8 mouse cellular contexts compared by ENCODE assay signal in the genomic region with DNA sequence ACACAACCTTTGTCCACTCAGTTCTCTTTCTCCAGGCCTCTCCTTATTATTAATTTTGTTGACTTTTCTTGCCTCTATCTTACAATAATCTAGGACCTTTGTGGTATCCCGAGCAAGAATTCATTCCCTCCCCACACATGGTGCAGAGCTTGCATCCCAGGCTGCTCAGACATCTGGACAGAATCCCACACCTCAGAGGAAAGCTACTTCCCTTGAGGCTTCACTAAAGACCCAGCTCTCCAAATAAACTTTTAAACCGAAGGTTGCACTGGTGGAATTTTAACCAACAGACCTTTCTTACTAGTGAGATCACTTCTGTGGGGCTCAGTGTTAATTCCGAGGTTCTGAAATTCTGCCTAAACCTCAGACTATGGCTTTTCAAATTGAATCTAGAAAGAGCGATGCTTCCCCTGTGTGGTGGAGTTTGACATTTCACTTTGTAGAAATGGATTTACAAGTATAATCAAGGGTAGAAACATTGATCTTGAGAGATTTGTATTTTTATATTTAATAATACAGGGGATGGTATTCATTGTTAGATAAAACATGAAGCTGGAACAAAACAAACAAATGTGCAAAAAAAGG.
DNase-seq lines count a peak whose midpoint lies in the region; ATAC-seq and TF ChIP-seq lines count a peak whose summit lies in the region.

No protein-coding gene starts in this region.

- H3K4me1 ChIP-seq in lung, embryonic 14.5 days (ENCODE audit: insufficient read depth), result no peaks in the 10 kb centered on the region
- no peaks in the 10 kb centered on the region for H3K4me1 ChIP-seq in lung, adult 2 months (ENCODE audit: control insufficient read depth, insufficient read depth, low read length)

- H3K9me3 ChIP-seq in lung, embryonic 14.5 days (ENCODE audit: low read depth, low read length), result no peaks in the 10 kb centered on the region

- H3K9ac ChIP-seq in lung, embryonic 14.5 days, result no peak overlapping the region

- peak; percentile 50 for TF ChIP-seq CTCF in gastrocnemius, adult 2 months (IDR thresholded peaks at IDR 0.05)
- peak; percentile 52 for TF ChIP-seq CTCF in lung, embryonic 14.5 days (IDR thresholded peaks at IDR 0.05; ENCODE audit: low read depth)
- TF ChIP-seq CTCF in lung, adult 2 months (IDR thresholded peaks at IDR 0.05; ENCODE audit: insufficient read depth, low read length), result no peak
- 0 out of 2 replicates have a peak, but pooled peaks have one; percentile 5 for TF ChIP-seq CTCF in brain, embryonic 14.5 days (IDR thresholded peaks at IDR 0.05; ENCODE audit: borderline replicate concordance, extremely low read depth, insufficient read depth, insufficient read length)

- intact Hi-C loops in gastrocnemius, adult 2 months (cut with DNase I), result loop anchor here (10.0 kb wide), 1 partner anchor 743 kb away; the partner anchor contains the start of gene Gm11808

- H3K27ac ChIP-seq in gastrocnemius, adult 2 months, result no peak overlapping the region
- no peak overlapping the region for H3K27ac ChIP-seq in lung, embryonic 14.5 days (ENCODE audit: low read depth)

- H3K36me3 ChIP-seq in lung, embryonic 14.5 days (ENCODE audit: insufficient read depth), result no peaks in the 10 kb centered on the region

- peak; percentile 20 for DNase-seq in gastrocnemius, adult 2 months
- no peak for DNase-seq in gastrocnemius, adult 8-10 months (ENCODE audit: low spot score in 2 of 2)
- peak; percentile 69 for DNase-seq in lung, embryonic 14.5 days
- DNase-seq in lung, adult 2 months, result no peak
- DNase-seq in brain, embryonic 14.5 days (ENCODE audit: low read depth), result peak; percentile 49
- DNase-seq in layer of hippocampus, postnatal 14 days (ENCODE audit: low spot score in 2 of 2), result peak; percentile 22 to 69
- DNase-seq in gastrocnemius, postnatal 10 days, result no peak
- no peak for DNase-seq in spleen, postnatal 10 days (ENCODE audit: low spot score in 2 of 2)

- H3K4me2 ChIP-seq in lung, embryonic 14.5 days, result no peak overlapping the region

- no peak for TF ChIP-seq POLR2A in lung, adult 2 months (IDR thresholded peaks at IDR 0.05; ENCODE audit: borderline replicate concordance, extremely low read depth, low read depth, low read length)
- TF ChIP-seq POLR2A in brain, embryonic 14.5 days (IDR thresholded peaks at IDR 0.05; ENCODE audit: borderline replicate concordance, extremely low read depth, insufficient read depth, insufficient read length, poor library complexity, severe bottlenecking), result no peak

- no peaks in the 10 kb centered on the region for H3K27me3 ChIP-seq in lung, embryonic 14.5 days (ENCODE audit: insufficient read depth, low read length)

- no peak for ATAC-seq in lung, embryonic 14.5 days (ENCODE audit: insufficient read depth)

- 48% methylated on average over 4 of the region's 4 CpGs for WGBS in lung, embryonic 14.5 days
- 52% methylated on average over 4 of the region's 4 CpGs for WGBS in lung, adult 2 months

- H3K4me3 ChIP-seq in gastrocnemius, adult 2 months, result no peak overlapping the region
- no peak overlapping the region for H3K4me3 ChIP-seq in lung, embryonic 14.5 days (ENCODE audit: low read depth, low read length)
- H3K4me3 ChIP-seq in lung, adult 2 months (replicated peaks; ENCODE audit: extremely low read depth, low read depth, low read length), result no peak overlapping the region

Comparison
In these comparisons a context has a peak if more than half of its experiments do, and no peak if none do; other contexts are left out.
1. DNase-seq: peak in gastrocnemius, adult 2 months (single experiment), lung, embryonic 14.5 days (single experiment), brain, embryonic 14.5 days (single experiment) and layer of hippocampus, postnatal 14 days (2 of 2); none in gastrocnemius, adult 8-10 months (0 of 2), lung, adult 2 months (single experiment), gastrocnemius, postnatal 10 days (single experiment) and spleen, postnatal 10 days (0 of 2).